Mouse (Mus musculus) R1 (cell line): ENCODE data around the gene Maml3.

Experiments used
- DNase-seq: peaks from one replicate; pipeline ENCODE4 v3.0.0-alpha.2; 2018; ENCODE audit warnings: low read depth, low spot score

Maml3 gene

DNA sequence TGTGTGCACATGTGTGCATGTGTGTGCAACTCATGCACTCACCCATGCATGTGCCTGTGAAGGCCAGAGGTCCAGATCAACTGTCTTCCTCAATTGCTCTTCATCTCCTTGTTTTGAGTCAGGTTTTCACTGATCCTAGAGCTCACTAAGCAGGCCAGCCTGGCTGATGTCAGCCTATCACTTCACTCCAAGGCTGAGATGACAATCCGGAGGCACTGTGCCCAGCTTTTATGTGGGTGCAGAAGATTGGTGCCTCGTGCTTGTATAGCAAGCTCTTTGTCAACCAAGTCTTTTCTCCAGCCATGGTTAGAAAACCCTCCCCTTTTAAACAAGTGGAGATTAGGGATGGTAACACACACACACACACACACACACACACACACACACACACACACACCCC is 146.1 kb downstream of the Maml3 start:
- no peak for DNase-seq

DNA sequence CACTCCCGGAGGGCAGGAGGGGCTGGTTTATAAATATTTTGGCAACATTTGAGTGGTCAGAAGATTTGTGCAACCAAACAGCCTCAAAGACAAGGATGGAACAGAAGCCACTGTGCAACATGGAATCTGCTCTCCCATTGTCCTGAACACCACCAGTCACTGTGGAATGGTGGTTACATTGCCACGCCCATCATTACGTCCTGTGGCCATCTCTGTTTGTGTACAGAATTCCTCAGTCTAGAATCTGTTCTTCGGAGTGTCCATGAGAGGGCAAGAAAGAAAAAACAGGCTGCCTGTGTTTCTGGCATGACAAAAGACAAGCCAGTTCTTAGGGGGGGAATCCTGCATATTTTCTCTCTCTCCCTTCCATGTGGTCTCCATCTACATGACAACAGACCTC is 150.4 kb downstream of the Maml3 start:
- peak; percentile 74 for DNase-seq

DNA sequence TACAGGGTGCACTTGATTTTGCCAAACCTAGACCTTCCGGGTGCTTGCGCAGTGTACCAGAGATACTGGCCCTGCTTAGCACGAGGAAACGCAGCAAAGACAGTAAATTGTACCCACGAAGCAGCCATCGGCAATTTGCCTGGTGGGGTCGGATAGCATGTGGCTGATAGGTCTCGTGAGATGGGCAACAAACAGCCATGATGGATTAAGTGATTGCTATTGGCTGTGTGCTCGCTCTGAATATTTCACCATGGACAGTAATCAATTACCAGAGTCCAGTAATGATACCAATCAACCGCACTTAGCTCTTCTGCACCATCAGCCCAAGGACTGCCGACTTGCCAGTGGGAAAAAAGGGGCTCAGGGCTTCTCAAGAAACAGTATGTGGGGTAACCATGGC is 150.9 kb downstream of the Maml3 start:
- DNase-seq, result no peak

DNA sequence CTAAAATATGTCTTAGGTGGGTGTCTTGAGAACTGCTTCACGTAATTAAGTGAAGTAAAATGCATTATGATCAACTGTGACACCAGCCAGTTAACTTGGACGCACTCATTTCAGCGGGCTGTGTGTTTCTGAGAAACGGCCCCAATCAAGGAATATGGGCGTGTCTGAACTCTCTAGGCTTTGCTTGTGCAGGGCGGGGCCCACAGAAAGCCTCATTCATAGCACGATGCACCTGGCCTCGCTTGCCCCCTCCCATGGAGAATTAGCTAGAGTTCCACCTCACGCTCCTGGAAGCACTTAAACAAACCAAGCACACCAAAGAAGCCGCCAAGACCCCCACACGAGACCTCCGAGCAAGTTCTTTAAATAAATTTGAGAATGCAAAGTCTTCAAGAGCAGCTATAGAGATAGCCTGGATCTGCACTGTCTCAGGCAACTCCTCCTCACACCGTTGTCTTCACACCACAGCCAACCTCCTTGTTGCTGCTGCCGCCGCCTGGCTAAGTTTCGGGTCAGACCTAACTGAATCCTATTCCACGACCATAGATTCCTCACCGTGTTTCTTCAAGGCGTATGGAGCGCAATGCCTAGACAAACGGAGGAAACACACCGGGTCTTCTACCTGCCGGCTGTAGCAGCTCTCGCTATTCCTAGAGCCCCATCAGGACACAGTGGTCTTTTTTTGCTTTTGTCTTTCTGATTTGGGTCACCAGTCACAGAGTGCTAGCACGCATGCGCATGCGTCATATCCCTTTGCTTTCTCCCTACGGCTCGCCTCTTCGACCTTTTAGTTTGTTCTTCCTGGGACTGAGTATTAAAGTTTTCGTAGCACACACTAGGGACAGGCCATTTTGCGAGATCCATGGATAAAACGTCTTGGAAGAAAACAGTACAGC is 151.9 kb downstream of the Maml3 start:
- DNase-seq, result peak; percentile 34

DNA sequence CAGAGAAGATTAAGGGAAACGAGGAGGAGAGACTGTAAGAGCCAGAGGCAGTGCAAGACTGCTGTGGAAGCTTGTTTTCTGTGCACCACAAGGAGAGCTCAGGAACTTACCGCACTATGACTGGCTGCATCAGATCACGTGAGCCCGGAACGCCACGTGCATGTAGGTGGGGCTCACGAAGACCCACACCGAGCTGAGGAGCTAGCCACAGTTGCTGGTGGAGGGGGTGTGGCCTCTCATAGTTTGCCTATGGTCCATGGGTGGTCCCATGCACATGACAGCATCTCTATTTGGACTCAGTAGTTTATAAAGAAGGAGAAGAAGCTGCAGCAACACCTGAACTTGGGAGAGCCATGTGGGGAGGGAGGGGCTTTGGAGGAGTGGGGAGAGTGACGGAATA is 152.6 kb downstream of the Maml3 start:
- peak; percentile 23 for DNase-seq

DNA sequence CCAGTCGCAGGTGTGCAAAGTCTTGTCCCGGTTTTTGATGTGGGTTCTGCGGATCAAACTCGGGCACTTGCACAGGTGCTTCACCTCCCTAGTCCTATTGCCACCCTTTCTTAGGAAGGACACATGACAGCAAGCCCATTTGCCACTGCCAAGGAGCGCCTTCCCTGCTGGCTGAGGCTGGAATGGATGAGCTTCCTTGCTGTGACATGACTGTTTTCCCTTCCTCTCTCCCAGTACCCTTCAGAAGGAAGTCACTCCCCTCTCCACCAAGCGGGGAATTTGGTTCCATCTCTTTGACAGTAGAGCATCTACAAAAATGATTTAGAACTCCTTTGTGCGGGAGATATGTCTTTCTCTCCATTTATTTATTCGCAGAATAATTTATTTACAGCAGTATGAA is 155.2 kb downstream of the Maml3 start:
- DNase-seq, result no peak

DNA sequence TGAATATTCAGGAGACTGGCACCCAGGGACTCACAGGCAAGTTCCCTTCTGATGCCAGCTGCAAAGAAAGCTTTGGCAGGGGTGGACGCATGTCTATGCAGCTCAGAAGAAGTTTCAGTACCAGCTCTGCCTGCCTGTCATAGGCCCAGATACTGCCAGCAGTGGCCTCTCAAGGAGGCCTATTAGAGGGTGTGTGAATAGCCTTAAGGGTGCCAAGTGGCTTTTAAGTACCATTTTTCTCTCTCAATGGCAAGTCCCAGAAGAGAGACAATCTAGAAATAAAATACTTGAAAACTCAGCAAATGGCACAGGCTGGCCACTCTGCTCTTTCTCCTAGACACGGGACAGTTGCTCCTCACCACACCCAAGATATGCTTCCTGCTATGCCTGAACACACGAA is 157.7 kb downstream of the Maml3 start:
- DNase-seq, result no peak

DNA sequence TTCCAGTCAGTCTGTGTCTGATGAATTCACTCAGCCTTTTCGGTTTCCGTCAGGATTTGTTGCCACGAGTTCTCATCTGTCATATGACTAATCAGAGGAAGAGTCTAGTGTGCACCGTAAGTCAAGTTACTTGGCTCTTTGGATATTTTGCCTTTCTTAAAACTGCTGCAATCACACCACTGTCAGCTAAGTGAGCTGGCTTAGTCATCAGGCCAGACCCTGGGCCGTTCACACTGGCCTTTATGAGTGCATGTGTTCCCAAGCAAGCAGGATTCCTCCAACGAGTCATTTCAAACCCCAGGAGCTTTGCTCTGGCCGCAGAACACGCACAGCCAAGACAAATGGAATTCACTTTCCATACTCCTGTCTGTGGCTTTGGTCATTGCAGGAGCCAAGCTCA is 161.2 kb downstream of the Maml3 start:
- DNase-seq, result no peak

DNA sequence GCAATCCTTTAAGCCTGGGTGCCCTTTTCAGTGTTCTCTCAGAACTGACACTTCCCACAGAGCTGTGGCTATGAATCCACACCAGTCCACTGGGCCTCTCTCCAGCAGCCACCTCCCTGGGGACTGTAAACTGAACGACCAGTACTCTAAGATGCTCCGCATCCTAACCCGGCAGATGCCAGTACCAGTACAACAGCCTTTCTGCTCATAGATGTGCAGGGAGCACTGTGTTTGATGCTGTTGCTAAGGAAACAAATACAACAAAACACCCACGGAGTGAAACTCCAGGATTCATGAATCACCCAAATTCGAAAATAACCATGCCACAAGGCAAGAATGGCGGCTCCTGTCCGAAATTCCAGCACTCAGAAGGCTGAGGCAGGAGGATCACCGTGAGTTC is 163.1 kb downstream of the Maml3 start:
- no peak for DNase-seq

DNA sequence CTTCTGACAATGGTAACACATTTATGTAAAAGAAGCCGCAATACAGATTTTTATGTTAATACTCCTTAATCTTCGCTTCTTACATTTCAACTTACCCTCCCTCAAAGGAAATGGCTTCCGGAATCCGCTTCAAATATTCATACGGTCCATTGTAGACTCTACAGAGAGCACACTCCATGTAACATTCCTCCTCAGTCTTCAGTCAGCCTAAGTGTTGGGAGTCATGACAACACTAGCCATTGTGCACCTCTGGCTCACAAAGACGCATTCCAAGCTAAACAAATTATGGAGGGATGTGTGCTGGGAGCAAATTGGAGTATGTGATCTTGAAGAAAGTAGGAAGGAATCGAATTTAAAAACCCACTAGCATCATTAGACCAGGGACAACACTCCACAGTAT is 165.0 kb downstream of the Maml3 start:
- peak; percentile 61 for DNase-seq

DNA sequence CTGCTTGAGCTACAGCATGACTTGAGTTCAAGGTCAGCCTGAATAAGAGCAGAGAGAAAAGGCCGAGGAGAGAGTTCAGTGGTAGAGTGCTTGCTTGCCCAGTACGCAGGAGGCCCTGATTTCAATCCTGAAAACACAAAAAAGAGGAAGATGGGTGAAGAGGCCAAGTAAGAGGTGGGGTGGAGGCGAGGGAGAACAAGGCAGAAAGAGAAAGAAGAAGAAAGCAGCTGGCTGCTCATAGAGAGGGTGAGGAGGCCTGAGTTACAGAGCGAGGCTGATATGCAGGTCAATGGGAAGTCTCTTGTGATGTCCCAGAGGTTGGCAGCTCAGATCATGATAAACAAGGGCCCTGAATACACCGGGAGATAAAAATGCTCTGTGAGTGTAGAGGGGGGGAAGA is 165.8 kb downstream of the Maml3 start:
- DNase-seq, result no peak

DNA sequence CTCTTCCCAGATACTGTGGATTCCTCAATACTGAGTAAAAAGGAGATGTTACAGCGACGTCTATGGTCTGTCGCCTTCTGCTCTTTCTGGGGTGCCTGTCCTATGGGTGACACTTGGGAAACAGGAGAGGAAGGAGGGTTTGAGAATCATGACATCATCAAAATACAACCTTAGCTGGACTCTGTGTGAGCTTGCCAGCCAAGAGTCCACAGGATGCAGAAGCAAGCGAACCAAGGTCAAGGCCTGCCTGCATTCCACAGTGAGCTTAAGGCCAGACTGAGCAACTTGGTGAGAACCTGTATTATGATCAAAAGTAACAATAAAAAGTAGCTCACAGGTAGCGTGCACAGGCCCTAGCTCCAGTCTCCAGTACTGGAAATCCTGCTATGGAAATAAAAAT is 167.7 kb downstream of the Maml3 start:
- no peak for DNase-seq

DNA sequence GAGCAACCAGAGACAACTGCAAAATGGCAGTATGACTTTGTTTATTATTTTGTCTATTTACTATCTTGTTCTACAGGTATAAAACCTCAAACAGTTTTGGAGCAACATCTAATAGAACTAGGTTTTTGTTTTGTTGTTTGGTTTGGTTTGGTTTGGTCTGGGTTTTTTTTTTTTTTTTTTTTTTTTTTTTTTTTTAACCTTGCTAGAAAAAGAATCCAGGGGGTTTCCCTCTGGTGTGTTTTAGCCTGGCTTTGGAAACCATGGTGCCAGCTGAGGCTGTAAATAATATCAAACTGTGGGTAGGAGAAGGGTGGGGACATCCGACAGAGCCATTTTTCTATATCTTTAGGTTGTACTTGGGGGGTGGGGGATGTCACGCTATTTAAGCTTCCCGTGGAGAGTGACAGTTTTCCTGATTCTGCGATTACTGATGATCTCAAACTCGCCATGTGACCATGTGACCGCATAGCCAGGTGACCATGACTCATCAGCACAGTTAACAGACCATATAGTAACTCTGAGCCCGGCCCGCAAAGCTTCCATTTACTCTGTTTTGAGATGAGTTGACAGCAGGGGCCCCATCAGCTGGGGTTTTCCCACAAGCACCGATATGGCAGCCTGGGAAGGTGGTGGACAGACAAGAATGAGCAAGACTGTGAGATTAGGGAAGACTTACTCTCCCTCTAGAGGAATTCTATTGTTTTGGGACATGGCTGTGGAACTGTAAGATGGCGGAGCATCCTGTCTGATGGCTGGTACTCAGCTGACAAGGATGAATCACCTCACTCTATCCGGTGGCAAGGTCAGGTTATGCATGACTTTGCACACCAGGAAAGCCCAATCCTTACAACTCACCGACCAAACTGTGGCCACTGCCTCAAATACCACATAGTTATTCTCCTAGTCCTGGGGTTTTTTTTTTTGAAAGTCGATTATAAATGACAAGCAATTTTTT is 170.1 kb downstream of the Maml3 start:
- peak; percentile 75 for DNase-seq

DNA sequence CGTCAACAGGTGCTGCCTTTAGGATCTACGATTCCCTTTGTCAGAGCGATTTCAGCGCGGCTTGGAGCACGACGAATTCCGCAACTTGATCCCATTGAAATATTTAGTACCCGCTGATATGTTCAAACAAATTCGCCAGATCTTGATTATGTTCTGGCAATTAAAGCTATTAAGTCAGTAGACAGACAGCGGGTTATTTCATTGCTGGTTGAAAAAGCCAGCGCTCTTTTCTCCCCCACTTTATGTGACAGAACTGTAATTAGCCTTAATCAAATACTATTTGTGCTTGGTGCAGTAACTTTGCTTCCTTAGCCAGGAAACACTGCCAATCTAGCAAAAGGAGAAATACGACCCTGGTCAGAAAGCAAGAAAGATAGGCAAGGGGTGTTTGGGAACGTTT is 176.7 kb downstream of the Maml3 start:
- no peak for DNase-seq

DNA sequence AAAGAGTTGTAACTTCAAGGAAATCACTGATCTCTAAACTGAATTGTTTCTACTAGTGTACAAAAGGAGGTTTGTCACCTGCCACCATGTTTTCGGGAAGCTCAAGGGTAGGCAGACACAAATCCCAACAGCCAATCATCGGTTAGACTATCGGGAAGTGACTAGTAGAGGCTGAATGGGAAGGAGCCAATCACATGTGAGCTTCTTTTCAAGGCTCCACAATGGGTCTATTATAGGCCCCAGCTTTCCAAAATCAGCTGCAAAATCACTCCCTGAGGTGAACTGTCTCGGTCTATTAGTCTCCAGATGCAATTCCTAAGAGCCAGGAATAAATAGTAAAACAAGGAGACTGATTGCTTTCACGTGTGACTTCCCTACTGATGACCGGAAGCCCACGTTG is 177.3 kb downstream of the Maml3 start:
- DNase-seq, result no peak

DNA sequence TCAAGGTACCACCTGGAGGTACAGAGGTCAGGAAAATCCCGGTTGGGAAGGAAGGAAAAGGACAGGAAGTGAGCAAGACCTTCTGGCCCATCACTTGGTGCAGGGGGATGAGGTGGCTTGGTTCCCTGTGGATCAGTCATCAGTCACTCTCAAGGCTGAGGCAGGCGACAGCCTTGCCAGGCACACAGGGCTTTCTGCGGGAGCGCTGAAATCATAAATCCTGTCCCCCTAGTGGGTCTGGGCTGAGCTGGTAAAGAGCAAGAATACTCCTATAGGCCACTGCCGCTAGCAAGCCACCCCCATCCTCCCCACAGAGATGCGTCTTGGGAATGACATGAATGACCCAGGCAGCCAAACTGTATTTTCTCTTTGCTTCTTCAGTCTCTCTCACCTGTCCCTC is 177.8 kb downstream of the Maml3 start:
- DNase-seq, result no peak

DNA sequence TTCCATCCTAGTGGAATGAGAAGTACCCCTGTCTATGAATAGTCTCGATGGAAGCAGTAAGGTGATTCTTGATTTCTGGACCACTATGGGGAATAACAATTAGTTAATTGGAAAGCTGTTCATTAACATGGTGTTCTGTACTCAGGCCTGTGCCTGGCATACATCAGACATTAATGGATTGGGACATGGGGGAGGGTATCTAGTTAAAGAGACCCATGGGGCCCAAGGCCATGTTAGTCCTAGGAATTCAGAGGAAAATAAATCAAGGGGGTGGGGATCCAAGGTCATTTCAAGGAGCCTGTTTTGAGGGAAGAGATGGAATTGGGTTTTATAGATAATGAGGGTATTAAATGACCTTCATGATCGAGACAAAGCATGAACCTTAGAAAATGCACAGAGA is 179.1 kb downstream of the Maml3 start:
- no peak for DNase-seq

DNA sequence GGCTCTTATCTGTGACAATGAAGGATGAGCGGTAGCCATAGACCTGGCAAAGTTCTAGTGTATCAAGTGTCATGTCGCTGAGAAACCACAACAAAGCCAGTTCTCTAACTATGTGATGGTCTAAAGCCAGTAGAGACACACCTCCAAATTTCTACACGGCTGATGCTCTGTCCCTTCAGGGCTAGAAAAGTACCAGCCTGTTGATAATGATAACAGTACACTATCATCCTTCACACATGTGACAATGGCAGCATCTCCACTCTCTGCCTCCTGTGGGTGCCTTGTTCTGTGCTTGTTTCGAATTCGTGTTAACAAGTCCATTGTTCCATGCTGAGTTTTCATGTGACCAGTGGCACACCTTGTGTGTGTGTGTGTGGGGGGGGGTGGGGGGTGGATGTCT is 180.2 kb downstream of the Maml3 start:
- no peak for DNase-seq

DNA sequence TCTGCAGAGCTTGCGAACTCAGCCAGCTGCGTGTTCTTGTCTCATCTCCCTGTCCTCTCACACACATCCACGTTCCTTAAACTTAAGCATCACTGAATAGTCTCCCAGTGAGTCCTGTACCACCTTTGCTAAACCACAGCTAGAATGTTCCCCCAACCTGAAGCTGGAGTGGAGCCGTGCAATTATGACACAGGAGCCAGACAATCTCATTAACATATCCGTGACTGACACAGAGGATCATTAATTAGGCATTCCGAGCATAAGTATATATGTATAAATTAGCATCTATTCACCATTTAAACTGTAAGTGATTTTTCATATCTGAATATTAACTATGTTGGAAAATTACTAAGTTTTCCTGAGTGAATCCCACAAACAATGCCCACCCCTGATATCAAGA is 181.1 kb downstream of the Maml3 start:
- DNase-seq, result no peak

DNA sequence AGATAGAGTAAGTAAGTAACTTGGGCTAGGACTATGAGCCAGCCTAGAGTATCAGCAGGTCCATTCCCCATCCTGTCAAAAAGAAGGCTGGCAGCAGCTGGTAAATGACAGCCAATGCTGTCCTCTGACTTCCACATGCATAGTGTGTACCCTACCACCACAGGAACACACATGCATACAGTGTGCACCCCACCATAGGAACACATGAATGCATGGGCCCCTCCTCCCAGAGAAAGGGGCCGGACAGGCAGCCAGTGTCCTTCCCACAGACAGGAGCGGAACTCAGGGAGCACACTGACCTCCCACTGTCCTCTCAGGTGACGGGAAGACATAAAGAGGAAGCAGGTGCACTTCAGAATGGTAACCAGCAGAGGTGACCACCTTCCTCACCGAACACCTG is 188.0 kb downstream of the Maml3 start:
- no peak for DNase-seq

DNA sequence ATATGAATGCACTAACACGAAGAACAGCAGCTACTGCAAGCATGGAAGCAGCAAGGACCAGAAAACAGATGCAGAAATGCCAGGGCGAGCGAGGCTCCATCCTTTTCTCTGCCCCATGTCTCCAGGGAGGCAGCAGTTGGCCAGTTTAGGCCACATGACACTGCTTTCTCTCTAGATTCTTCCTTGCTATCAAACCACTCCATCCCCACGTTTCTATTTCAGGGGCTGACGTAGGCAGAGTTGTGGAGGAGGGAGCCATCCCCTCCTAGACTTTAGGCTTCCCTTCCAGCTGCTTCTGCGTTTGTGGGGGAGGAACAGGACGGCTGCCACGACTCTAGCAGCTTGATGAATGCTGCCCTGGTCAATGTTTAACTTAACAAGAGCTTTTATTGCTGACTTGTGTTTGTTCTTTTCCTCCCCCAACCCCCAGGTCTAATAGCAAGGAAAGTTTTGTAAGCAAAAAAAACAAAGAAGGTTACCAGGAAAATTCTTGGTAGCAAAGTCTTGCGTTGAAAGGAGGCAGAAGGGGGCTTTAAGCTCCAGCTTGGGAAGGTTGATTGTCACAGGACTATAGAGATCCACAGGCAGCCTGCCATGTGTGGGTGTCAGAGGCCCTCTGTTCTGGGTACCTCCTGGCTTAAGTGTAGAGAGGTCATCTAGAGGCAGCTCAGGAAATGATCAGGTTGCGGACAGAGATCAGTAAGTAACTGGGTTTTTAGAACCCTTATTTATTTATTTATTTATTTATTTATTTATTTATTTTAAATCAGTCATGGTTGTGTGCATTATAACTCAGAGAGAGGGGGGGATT is 188.6 kb downstream of the Maml3 start:
- DNase-seq, result no peak

DNA sequence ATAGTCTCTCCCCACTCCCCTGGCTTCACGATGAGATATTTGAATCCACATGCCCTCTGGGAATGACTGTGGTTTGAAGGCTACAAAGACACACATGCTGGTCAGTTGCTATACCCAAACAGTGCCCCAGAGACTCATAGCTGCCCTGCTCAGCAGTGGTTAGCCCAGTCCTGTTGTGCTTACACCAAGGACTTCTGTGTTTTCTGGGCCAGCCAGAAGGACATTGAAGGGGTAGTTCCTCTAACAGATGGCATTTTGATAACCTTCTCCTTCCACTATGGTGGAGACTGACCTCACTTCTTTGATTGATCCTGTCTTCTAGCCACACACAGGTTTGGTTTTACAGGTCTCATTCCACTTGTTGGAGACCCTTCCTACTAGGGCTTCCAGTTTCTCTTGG is 189.5 kb downstream of the Maml3 start:
- DNase-seq, result no peak
